Mouse (Mus musculus) spleen, adult 2 months (tissue): Measurements from ENCODE around the gene Ormdl1.

Experiments
- CTCF ChIP-seq: fragments of 200-500 bp; IDR thresholded peaks from 2 replicates; pipeline ENCODE4 v1.5.1; 2011; ENCODE audit warnings: mild to moderate bottlenecking, inconsistent platforms; ENCODE audit not compliant: insufficient read depth, insufficient read length, insufficient replicate concordance; ENCODE audit errors: extremely low read depth
- POLR2A ChIP-seq: fragments of 200-500 bp; IDR thresholded peaks from 2 replicates; pipeline ENCODE4 v1.6.1; 2011; ENCODE audit warnings: low read depth, low read length, inconsistent platforms

DNA sequence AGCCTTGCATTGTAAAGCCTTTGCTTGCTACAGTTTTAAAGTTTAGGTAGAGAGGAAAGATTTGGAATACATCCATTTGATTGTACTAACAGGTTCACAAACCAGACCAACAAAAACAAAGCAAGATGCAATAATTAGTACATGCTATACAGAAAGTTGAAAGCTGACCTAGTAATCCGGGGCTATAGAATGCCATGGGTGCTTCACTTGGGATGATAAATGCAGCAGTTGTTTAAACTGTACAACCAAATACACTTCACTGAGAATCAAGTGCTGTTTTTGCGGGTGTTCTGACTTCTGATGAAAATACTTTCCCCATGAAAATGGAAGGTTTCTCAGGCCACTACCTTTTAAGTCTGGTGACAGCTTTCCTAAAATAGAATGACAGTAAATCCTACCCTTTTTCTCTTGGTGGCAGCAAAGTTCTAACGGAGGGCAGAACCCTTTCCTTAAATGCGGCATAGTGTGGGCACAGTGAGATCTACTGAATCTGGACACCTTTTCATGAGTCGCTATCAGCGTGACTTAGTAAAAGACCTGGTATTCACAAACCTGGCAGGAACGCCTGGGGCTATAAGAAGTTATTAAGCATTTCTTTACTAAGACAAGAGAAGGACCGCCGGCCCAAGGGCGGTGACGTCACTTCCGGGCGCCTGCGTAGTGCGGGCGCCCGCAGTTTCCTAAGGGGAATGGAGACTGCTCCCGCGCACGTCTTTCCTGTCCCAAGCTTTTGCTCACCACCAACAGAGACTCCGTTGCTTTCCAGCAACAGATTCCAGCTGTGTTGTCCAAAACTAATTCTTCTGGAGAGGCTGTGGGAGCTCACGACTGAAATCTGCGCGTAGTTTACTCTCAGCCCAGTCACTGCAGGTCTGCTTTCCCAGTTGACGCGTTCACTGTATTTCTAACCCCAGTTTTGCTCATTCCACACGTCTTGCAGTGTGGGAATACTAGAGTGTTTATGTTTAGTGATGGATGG lies 16.4 kb downstream of the Ormdl1 start, which contains the start of gene Osgepl1:
- no peak for TF ChIP-seq CTCF
- TF ChIP-seq POLR2A: peak; percentile 50
